Mouse (Mus musculus): ENCODE measurements at regions not wholly inside any gene's neighbourhood (a gene's known extent, or its start where the extent isn't known, plus 50 kb on each side); places are given as distances from the start of the nearest gene placed in this dataset.

DNA sequence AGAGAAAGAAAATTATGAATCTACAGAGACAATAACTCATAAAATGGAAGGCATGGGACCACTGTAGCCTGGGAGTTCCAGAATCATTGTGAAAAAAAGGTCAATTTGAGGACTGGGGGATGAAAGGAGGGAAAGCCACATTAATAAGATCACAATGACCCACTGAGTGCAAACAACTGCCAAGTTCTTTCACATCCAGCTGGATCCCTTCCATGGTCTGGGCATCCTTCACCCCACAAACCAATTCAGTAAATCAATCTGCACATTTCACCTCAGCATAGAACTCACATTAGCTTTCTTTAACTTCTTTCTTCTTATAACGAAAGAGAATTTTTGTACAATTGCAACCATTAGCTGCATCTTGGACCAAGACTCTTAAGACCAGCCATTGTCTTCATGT is 169.4 kb downstream of the Gm19410 start:
- DNase-seq (ENCODE audit: low read depth) = no peak

DNA sequence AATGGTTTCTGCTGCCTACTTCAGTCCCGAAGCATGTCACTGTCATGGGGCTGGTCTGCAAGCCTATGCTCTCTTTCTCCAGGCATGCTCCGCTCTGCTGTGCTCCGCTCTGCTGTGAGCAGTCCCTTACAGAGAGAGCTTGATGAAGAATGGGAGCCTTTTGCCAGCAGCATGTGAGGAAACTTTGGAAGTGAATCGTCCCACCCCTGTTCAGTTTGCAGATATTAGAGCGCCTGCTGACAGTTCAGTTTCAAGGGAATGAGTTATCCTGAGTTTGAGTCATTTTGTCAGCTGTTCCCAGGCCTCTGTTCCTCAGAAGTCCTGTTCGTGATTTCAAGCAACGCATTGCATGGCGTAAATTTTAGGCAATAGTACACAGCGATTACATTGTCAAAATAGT is 173.6 kb downstream of the Gm19410 start:
- DNase-seq (ENCODE audit: low read depth) = no peak

DNA sequence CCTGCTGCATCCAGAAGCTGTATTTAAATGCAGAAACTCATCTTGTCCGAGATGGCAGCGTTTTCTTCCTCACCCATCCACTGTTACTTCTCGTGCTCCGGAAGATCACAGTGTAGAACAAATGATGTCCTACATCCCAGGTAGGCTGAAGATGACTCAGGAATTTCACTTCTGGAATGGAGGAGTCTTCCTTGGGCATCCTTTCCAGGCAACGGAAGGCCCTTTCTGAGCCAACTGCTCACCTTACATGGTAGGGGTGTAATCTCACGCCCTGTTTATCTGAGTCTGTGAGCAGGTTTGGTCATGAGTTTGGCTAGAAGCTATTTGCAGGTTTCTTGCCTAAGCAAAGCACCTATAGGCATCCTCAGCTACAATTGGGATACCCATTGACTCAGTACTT is 176.9 kb downstream of the Gm19410 start:
- no peak for DNase-seq (ENCODE audit: low read depth)

GRCm38 (mm10) chr8:35943686-35944085 is 178.1 kb downstream of the Gm19410 start:
- no peak for DNase-seq (ENCODE audit: low read depth)

DNA sequence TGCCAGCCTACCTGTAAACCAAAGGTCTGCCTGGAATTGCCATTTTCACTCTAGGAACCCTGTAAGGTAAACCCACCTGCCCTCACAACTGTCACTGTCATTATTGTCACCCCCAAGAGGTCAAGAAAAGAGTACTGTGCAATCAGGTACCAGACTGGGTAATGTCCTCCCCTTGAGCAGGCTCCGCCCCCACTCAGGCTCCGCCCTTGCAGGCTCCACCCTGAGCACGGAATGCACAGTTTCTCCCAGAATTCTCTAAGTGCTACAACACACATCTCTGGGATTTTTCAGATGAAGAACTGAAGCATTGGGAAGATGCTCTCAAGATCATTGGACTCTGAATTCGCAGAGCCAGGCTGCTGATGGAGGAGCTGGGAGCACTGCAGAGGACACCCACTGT is 178.9 kb downstream of the Gm19410 start:
- DNase-seq (ENCODE audit: low read depth) = no peak

GRCm38 (mm10) chr8:35946539-35946940 is 180.9 kb downstream of the Gm19410 start:
- peak; percentile 6 for DNase-seq (ENCODE audit: low read depth)

- DNase-seq (ENCODE audit: low read depth) = no peak
Observed at GRCm38 (mm10) chr8:35948146-35948545, 182.6 kb downstream of the Gm19410 start.

DNA sequence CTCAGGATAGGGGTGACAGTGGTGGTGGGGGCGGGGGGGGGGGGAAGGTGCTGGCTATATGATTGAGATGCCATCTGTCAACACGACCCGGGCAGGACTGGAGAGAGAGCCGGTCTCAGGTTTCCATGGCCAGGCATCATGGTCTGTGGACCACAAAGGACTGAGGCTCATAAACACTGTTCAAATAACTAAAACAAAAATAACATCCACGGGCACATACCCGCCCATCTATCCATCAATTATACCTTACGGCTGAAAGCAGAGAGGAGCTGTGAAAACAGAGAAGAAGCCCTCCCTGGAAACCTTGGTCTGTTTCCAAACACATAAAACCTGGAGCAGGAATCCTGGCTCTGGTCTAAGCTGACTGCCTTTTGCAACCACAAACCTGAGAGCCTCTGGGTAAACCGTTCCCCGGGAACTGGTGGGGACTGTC is 183.2 kb downstream of the Gm19410 start:
- no peak for DNase-seq (ENCODE audit: low read depth)

DNA sequence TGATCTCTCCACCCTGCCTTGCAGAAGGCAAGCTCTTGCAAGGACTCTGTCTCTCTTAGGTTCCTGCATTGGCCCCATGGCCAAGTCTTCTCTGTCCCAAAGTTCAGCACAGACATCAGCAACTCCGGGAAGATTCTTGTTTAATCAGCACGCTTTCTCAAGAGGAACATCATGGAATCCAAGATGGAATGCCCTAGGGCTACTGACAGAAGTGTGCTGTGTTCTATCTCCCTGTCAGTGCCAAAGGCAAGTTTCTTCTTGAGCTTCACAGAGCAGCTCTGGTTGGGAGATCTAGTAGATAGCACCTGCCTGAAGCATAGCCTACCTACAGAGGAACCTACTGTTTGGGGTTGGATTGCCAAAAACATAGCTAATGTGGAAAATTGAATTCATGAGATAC is 189.9 kb downstream of the Gm19410 start:
- DNase-seq (ENCODE audit: low read depth) = no peak

DNA sequence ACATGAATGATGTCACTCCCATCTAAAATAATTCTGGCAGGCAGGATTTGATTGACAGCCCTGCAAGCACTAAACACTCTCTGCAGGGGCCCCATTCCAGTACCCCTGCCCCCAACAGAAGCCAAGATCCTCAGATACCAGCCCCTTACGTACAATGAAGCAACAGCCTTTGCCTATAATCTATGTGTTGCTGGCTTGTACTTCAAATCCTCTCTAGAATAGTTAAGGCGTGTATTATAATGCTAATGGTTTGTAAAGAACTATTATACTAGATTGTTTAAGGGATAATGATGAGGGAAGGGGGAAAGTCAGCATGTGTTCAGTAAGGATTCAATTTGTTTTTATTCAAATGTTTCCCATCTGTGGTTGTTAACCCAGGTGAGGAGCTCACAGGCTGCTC is 190.7 kb downstream of the Gm19410 start:
- DNase-seq (ENCODE audit: low read depth) = no peak

DNA sequence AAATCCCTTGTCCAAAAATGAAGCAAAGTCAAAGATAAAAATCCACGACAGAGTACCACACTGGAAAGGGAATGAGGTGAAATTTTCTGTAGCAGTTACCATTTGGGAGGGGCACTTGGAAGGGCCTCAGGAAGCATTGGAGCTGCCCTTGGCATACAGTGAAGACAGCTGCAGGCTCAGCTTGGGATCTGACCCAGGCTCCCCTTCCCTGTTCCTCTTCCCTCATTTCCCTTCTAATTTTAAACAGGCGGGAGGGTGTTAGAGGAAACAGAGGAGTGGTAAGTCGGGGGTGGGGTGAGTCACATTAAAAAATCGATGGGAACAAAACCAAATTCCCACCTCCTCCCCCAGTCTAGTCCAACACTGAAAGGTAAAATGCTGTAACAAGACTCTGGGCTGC is 193.6 kb downstream of the Gm19410 start:
- DNase-seq (ENCODE audit: low read depth) = no peak

GRCm38 (mm10) chr8:35960867-35961614 is 195.5 kb downstream of the Gm19410 start:
- DNase-seq (ENCODE audit: low read depth) = no peak

DNA sequence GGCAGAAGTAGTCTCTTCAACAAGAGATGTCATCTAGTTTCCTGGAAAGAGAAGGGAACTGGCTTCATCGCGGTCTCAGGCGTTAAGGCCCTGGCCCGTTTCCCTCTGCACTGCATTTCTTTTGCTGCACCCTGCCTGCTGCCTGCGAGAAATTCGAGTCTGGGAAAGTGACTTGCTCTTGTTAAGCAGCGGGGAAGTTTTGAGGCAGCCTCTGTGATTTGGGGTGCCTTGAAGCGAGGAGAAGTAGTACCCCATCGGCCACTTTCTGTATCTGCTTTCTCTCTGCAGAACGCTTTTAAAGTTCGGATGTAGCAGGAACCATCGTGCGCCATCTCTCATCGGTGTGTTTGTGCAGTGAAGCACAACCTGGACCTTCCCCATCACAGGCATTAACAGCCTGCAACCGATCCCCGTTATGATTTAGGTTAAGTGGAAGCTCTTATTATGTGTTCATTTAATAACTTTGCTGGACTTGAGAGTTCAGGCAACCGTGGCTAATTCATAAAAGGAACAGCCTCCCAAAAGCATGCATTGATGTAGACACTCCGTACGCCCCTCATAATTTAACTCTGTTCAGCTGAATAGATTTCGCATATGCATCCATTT is 196.1 kb downstream of the Gm19410 start:
- DNase-seq (ENCODE audit: low read depth) = no peak

GRCm38 (mm10) chr8:35964932-35965331 is 199.3 kb downstream of the Gm19410 start:
- no peak for DNase-seq (ENCODE audit: low read depth)

DNA sequence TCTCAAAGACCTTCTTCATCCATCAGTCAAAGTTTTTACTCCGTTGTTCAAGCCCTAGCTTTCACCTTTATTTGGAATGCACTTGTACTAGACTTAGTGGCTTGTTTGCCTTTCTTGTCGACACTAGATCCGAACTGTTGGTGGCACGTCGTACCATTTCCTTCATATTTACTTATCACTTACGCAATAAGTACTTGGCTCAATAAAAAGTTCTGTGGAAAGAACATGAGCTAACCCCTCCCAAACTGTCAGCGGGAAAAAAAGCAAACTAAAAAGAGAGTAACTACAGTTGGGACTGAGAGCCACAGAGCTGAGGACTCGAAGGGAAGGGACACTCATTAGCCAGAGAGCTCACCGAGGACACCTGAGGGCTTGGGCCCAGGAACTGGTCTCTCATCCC is 202.8 kb downstream of the Gm19410 start:
- no peak for DNase-seq (ENCODE audit: low read depth)

DNA sequence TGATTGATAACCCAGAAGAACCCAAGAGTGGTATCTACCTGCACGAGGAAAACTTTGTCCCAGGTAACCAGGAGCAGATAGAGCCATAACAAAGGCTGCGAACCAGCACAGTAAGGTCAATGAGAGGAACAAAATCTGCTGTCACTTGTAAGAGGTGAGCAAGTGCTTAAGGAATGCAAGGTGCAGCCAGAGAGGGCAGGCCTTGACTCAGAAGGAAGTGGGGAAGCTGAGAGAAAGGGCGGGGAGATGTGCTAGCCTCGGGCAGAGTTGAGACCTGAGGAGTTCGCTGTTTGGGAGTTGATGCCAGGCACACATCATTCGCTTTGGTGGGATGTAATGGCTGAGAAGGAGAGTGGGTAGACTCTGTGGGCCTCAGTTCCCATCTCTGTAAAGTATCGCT is 205.5 kb downstream of the Gm19410 start:
- DNase-seq (ENCODE audit: low read depth) = no peak

DNA sequence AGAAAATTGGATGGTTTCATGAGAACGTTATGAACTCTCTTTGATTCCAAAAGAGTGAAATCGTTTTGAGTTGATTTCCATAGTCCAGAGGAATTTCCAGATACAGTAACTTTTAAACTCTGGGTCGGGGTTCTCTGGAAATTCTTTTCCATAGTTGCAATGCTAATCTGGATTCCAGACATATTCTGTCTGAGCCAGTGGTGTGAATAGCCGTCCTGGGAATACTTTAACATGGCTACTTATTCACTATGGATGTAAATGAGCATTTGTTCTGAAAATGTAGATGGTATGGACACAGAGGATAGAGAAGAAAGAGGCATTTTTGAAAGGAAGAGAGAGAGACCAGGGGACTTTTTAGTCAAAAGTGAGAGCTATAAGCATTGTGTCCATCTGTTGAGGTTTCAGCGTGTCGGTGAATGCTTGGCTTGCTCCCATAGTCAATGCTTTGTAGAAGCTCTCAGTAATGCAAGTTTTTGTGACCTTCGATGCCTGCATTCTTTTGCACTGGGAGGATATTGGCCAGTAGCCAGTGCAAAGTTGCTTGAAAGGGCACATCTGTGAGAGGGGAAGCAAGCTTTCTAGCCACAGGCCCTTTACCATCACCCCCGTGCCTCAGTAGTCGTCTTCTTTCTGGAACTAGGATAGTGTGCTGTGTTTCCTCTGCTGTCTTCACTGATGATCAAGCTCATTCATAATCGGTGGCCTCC is 208.9 kb downstream of the Gm19410 start:
- DNase-seq (ENCODE audit: low read depth) = no peak

DNA sequence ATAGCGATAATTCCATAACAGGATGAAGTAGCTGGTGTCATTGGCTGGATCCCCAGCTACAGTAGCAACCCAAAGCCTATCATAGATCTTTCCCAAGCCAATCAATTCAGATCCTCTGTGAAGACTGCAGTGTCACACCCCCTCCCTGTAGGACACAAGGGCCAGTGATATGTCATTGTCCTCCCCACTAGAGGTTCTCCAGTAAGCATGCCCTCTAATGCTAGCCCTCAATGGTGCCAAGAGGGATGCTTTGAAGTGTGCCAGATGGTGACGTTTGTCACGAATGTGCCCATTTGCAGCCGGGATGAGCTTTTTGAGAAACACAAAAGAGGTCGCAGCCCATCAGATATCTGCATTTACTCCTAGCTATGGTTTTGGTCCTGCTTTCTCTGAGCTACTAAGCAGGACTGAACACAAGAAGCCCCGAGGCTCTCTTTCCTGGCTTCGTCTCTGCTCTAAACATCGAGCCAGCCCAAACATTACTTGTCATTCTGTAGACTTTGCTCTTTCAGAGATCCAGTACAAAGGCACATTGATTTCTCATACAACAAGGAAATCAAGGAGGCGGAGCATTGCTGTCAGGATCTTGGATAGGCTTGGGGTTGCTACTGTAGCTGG is 214.2 kb downstream of the Gm19410 start:
- no peak for DNase-seq (ENCODE audit: low read depth)

- no peak for DNase-seq (ENCODE audit: low read depth)
Observed at GRCm38 (mm10) chr8:35983083-35983482, 217.5 kb downstream of the Gm19410 start.

GRCm38 (mm10) chr8:35985152-35985689 is 219.6 kb downstream of the Gm19410 start:
- no peak for DNase-seq (ENCODE audit: low read depth)

- DNase-seq (ENCODE audit: low read depth) = no peak
Observed at GRCm38 (mm10) chr8:35987327-35987726, 221.7 kb downstream of the Gm19410 start.

DNA sequence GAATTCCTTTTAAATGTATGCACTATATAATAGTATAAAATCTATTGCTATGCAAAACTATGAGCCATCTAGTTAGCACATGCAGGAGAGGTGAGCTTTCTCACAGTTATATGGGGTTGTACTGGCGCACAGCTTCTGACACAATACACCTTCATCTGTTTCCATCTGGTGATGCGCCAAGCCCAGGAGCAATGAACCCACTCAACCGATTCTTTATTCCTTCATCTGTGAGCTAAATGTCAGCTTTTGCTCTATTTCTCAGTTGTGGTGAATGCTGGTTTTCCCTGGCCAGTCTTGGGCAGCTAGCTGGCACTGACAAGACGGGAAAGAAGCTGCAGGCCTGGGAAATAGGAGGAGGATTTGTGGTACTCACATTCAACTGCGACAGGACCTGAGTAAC is 225.4 kb downstream of the Gm19410 start:
- no peak for DNase-seq (ENCODE audit: low read depth)
